Mouse (Mus musculus): ENCODE results near the gene Naa11.

Naa11 gene

DNA sequence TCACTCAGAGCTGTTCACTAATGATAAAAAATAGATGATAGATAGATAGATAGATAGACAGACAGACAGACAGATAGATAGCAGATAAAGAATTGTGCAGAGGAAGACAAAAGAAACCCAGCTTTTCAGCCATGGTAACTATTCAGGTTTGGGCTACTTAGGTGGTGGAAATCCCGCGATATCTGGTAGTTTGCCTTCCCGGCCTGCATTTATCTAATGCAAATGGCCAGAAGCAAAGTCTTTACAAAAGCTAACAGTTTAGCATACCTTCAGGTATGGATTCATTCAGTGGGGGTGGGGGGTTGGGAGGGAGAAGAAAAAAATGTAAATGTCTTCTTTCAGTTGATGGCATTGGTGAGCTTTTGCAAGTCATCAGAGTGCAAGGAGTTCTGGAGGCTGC, 48.0 kb downstream of the Naa11 start:
- DNase-seq = no peak

DNA sequence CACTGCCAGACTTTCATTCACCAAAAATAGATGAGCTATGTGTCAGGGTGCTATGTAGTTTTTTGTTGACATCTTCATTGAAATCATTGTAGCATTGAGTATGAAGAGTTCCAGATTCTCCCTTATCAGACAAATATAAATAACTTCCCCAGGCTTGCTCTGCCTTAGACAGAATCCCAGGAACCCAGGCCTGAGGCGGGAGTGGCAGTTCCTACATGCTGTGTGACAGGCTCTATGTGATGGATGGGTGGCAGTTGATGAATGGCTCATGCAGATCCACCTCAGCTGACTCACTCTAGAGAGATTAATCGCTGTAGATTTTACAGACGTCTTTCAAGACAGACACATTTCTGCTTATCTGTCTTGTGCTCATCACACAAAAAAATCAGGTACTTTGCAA, 57.4 kb downstream of the Naa11 start:
- no peak for DNase-seq
